Mouse (Mus musculus): ENCODE results near the gene Aldh1a3. TPM values are rescaled to one million over a fixed set of nuclear protein-coding genes. Genes with fewer than 3 reads are reported as not detected.

Aldh1a3 gene
- polyA plus RNA-seq, 1 experiment from 2014 or later: 9.6 TPM

DNA sequence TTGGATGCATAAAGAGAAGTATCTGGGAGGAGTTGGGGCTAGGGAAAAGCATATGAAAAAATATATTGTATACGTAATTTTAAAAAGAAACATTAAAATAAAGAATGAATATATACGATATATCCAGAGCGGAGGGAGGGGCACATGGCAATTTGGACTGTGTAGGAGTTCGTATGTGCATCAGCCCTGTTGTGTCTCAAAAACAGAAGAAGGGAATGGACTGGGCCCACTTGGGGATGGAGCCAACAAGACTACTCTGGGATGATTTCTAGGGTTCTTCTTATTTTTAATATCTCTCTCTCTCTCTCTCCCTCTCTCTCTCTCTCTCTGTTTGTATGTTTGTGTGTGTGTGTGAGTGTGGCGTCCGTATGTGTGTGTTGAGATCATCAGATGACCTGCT is 40.9 kb downstream of the Aldh1a3 start:
- ATAC-seq (ENCODE audit: low FRiP score, low TSS enrichment): no peak
- 94% methylated on average over 6 of the region's 6 CpGs for WGBS

DNA sequence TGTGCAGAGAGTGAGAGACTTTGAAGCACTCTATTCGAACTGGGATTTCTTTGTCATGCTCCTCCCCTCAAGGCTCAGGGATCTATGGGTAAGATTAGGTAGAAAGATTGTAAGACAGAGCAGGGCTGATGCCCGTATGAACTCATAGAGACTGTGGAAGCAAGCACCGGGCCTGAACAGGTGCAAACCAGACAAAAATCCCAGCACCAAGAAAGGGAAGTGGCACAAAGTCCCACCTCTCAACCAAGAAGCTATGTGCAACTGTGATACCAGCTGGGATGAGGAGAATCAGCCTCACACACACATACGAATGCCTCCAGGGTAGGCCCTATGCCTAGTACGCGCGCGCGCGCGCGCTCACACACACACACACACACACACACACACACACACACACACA is 41.5 kb downstream of the Aldh1a3 start:
- no peak for ATAC-seq (ENCODE audit: low FRiP score, low TSS enrichment)
- no peak for TF ChIP-seq CTCF (IDR thresholded peaks at IDR 0.05; ENCODE audit: low read depth)
- TF ChIP-seq EP300 (optimal IDR thresholded peaks at IDR 0.05): no peak
- DNase-seq (ENCODE audit: low spot score): no peak
- 96% methylated on average over 12 of the region's 12 CpGs for WGBS
- Histone ChIP-seq H3K27me3 (ENCODE audit: control insufficient read depth, insufficient read depth, low read length) (no peaks in the 10 kb centered on the region), H3K4me3 (ENCODE audit: low read depth, low read length) (no peak overlapping the region), H3K9ac (ENCODE audit: low read length) (no peak overlapping the region), H3K4me1 (replicated peaks; ENCODE audit: control insufficient read depth, insufficient read depth) (no peaks in the 10 kb centered on the region; the same call in 1 of the 2 replicates), H3K4me2 (replicated peaks; ENCODE audit: low read depth) (no peak overlapping the region), H3K9me3 (ENCODE audit: control insufficient read depth, low read length) (no peaks in the 10 kb centered on the region), H3K27ac (replicated peaks) (no peak overlapping the region), H3K36me3 (ENCODE audit: control insufficient read depth, insufficient read depth, low read length) (no peaks in the 10 kb centered on the region)

More for the DNA sequence above, 40.9 kb downstream of the Aldh1a3 start:
- DNase-seq (ENCODE audit: low spot score): no peak
- Histone ChIP-seq H3K9ac (ENCODE audit: low read length) (no peak overlapping the region), H3K27ac (replicated peaks) (no peak overlapping the region), H3K4me3 (ENCODE audit: low read depth, low read length) (no peak overlapping the region), H3K4me1 (replicated peaks; ENCODE audit: control insufficient read depth, insufficient read depth) (no peaks in the 10 kb centered on the region; the same call in 1 of the 2 replicates), H3K36me3 (ENCODE audit: control insufficient read depth, insufficient read depth, low read length) (no peaks in the 10 kb centered on the region), H3K9me3 (ENCODE audit: control insufficient read depth, low read length) (no peaks in the 10 kb centered on the region), H3K27me3 (ENCODE audit: control insufficient read depth, insufficient read depth, low read length) (no peaks in the 10 kb centered on the region), H3K4me2 (replicated peaks; ENCODE audit: low read depth) (no peak overlapping the region)
- TF ChIP-seq CTCF (IDR thresholded peaks at IDR 0.05; ENCODE audit: low read depth) (no peak), EP300 (optimal IDR thresholded peaks at IDR 0.05) (no peak)

DNA sequence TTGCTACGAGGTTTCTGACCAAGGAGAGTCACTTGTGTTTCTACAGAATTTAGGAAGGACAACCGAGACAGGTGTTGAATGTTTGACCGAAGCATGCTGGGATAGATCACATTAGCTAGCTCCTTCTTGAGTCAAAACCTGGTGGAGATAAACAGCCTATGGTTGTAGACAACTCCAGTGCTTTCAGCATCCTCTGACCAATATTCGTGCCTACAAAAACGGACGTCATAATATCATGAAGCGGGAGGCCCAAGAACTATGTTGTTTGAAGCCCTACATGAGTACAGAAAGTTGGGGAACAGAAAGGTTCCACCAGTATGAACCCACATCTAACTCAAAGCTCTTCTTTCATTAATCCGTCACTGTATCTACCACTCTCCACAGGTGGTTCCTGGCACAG is 42.4 kb downstream of the Aldh1a3 start:
- Histone ChIP-seq H3K4me1 (replicated peaks; ENCODE audit: control insufficient read depth, insufficient read depth) (no peaks in the 10 kb centered on the region; the same call in 1 of the 2 replicates), H3K4me2 (replicated peaks; ENCODE audit: low read depth) (no peak overlapping the region), H3K27ac (replicated peaks) (no peak overlapping the region), H3K4me3 (ENCODE audit: low read depth, low read length) (no peak overlapping the region), H3K27me3 (ENCODE audit: control insufficient read depth, insufficient read depth, low read length) (no peaks in the 10 kb centered on the region), H3K36me3 (ENCODE audit: control insufficient read depth, insufficient read depth, low read length) (no peaks in the 10 kb centered on the region), H3K9me3 (ENCODE audit: control insufficient read depth, low read length) (no peaks in the 10 kb centered on the region), H3K9ac (ENCODE audit: low read length) (no peak overlapping the region)
- ATAC-seq (ENCODE audit: low FRiP score, low TSS enrichment): no peak
- no peak for DNase-seq (ENCODE audit: low spot score)
- 89% methylated on average over 8 of the region's 8 CpGs for WGBS
- TF ChIP-seq CTCF (IDR thresholded peaks at IDR 0.05; ENCODE audit: low read depth) (no peak), EP300 (optimal IDR thresholded peaks at IDR 0.05) (no peak)

DNA sequence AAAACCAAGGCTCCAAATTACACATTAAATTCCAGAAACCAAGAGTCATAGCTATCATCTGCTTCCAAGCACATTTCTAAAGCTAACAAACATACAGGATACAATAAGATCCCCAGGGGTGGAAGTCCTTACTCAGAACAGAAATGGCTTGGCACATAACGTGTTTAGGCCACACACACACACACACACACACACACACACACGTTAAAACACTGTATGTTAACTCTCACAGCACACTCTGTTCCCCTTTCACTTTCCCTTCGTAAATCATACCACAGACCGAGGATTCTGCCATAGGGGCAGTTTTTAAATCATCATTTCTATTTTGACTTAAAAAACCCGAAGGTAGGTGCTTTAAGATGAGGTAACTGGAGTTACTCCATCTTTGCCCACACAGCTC is 43.1 kb downstream of the Aldh1a3 start:
- Histone ChIP-seq H3K9ac (ENCODE audit: low read length) (0 out of 2 replicates have a peak overlapping the region, but pooled peaks have one; percentile 35), H3K27me3 (ENCODE audit: control insufficient read depth, insufficient read depth, low read length) (no peaks in the 10 kb centered on the region), H3K9me3 (ENCODE audit: control insufficient read depth, low read length) (no peaks in the 10 kb centered on the region), H3K4me1 (replicated peaks; ENCODE audit: control insufficient read depth, insufficient read depth) (no peaks in the 10 kb centered on the region; the same call in 1 of the 2 replicates), H3K4me2 (replicated peaks; ENCODE audit: low read depth) (peak overlapping the region; percentile 25; the same call in 1 of the 2 replicates), H3K27ac (replicated peaks) (peak overlapping the region; percentile 69), H3K36me3 (ENCODE audit: control insufficient read depth, insufficient read depth, low read length) (no peaks in the 10 kb centered on the region), H3K4me3 (ENCODE audit: low read depth, low read length) (no peak overlapping the region)
- no peak for DNase-seq (ENCODE audit: low spot score)
- ATAC-seq (ENCODE audit: low FRiP score, low TSS enrichment): peak; percentile 32; the same call in 1 of the 2 replicates
- whole genome bisulfite sequencing: 41% methylated on average over 5 of the region's 5 CpGs
- no peak for TF ChIP-seq EP300 (optimal IDR thresholded peaks at IDR 0.05)
- TF ChIP-seq CTCF (IDR thresholded peaks at IDR 0.05; ENCODE audit: low read depth): no peak

DNA sequence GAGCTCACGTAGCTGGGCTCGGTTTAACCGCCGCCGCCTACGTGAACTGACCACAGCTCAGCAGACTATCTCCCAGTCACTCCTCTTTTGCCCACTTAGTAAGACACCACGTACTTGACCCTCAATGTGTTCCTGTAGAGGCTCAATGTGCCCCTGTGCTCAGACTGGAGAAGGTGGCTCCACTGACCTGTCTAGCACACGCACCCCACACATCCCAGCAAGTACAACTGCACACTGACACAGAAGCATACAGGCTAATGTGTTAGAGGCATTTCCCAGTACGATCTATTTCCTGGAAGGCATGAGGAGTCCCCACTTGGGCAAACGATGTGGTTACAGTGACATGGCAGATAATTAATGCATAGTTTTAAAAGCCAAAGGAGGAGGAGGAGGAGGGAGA is 50.8 kb downstream of the Aldh1a3 start:
- H3K4me1 ChIP-seq (replicated peaks; ENCODE audit: control insufficient read depth, insufficient read depth): no peaks in the 10 kb centered on the region
- peak overlapping the region; percentile 84 for H3K27ac ChIP-seq (replicated peaks)
- DNase-seq (ENCODE audit: low spot score) (peak; percentile 24), ATAC-seq (ENCODE audit: low FRiP score, low TSS enrichment) (peak; percentile 59)
- 64% methylated on average over 10 of the region's 10 CpGs for WGBS
- TF ChIP-seq CTCF (IDR thresholded peaks at IDR 0.05; ENCODE audit: low read depth) (no peak), EP300 (optimal IDR thresholded peaks at IDR 0.05) (no peak)
- H3K4me2 ChIP-seq (replicated peaks; ENCODE audit: low read depth): peak overlapping the region; percentile 24; the same call in 1 of the 2 replicates
- H3K9ac ChIP-seq (ENCODE audit: low read length): no peak overlapping the region
- H3K9me3 ChIP-seq (ENCODE audit: control insufficient read depth, low read length): no peaks in the 10 kb centered on the region
- no peaks in the 10 kb centered on the region for H3K27me3 ChIP-seq (ENCODE audit: control insufficient read depth, insufficient read depth, low read length)
- no peaks in the 10 kb centered on the region for H3K36me3 ChIP-seq (ENCODE audit: control insufficient read depth, insufficient read depth, low read length)
- H3K4me3 ChIP-seq (ENCODE audit: low read depth, low read length): no peak overlapping the region

DNA sequence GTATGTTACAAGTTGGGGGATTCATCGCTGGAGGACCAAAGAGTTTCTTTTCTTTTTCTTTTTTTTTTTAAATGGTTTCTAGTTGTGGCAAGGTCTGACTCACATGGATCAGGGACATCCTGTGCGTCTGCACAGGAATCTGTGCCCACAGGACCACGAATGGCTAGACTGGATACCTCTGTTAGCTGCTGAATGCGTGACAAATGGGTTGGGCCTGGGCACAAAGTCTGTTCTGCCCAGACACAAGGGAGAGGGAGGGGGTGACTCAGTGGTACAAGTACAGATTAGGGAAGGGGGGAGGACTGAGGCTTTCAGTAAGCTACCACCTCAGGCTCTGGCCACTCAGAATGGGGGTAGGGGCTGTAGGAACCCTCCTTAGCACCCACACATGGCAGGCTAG is 51.6 kb downstream of the Aldh1a3 start:
- peak overlapping the region; percentile 84 for H3K27ac ChIP-seq (replicated peaks)
- 68% methylated on average over 4 of the region's 4 CpGs for WGBS
- DNase-seq (ENCODE audit: low spot score) (peak; percentile 38), ATAC-seq (ENCODE audit: low FRiP score, low TSS enrichment) (peak; percentile 62)
- TF ChIP-seq CTCF (IDR thresholded peaks at IDR 0.05; ENCODE audit: low read depth) (no peak), EP300 (optimal IDR thresholded peaks at IDR 0.05) (no peak)
- H3K4me3 ChIP-seq (ENCODE audit: low read depth, low read length): no peak overlapping the region
- H3K27me3 ChIP-seq (ENCODE audit: control insufficient read depth, insufficient read depth, low read length): no peaks in the 10 kb centered on the region
- no peak overlapping the region for H3K9ac ChIP-seq (ENCODE audit: low read length)
- H3K4me2 ChIP-seq (replicated peaks; ENCODE audit: low read depth): 0 out of 2 replicates have a peak overlapping the region, but pooled peaks have one; percentile 24
- no peaks in the 10 kb centered on the region for H3K9me3 ChIP-seq (ENCODE audit: control insufficient read depth, low read length)
- H3K4me1 ChIP-seq (replicated peaks; ENCODE audit: control insufficient read depth, insufficient read depth): no peaks in the 10 kb centered on the region
- H3K36me3 ChIP-seq (ENCODE audit: control insufficient read depth, insufficient read depth, low read length): no peaks in the 10 kb centered on the region

Measured in stomach, postnatal 0 days (tissue).